8 mouse cellular contexts compared by ENCODE assay signal in genomic region chr3:55571552-55572296, GRCm38 (mm10).
DNase-seq lines count a peak whose midpoint lies in the region; ATAC-seq lines count a peak whose summit lies in the region.

No protein-coding gene starts in this region.

- H3K4me2 ChIP-seq in heart, embryonic 11.5 days = no peak overlapping the region

- H3K9ac ChIP-seq in heart, embryonic 11.5 days (ENCODE audit: low read depth, low read length) = no peak overlapping the region

- no peak overlapping the region for H3K4me3 ChIP-seq in heart, embryonic 11.5 days (ENCODE audit: low read depth, low read length)

- ATAC-seq in heart, embryonic 11.5 days (replicated peaks; ENCODE audit: insufficient number of reproducible peaks, low FRiP score, low TSS enrichment) = no peak

- no peaks in the 10 kb centered on the region for H3K27me3 ChIP-seq in heart, embryonic 11.5 days (ENCODE audit: control insufficient read depth, insufficient read depth, low read length)

- H3K27ac ChIP-seq in heart, embryonic 11.5 days (ENCODE audit: low read depth, low read length) = no peak overlapping the region

- H3K9me3 ChIP-seq in heart, embryonic 11.5 days (replicated peaks; ENCODE audit: control insufficient read depth, low read length) = no peaks in the 10 kb centered on the region

- H3K36me3 ChIP-seq in heart, embryonic 11.5 days (ENCODE audit: control insufficient read depth, insufficient read depth, low read length) = no peaks in the 10 kb centered on the region

- no peaks in the 10 kb centered on the region for H3K4me1 ChIP-seq in heart, embryonic 11.5 days (ENCODE audit: control insufficient read depth, insufficient read depth, low read length)

- 74% methylated on average over 11 of the region's 11 CpGs for WGBS in heart, embryonic 11.5 days (ENCODE audit: insufficient replicate concordance)

- DNase-seq in heart, adult 8-10 months (ENCODE audit: low spot score) = peak; percentile 44
- peak; percentile 8 for DNase-seq in adrenal gland, postnatal 25 days
- DNase-seq in gastrocnemius, postnatal 25 days = peak; percentile 73
- DNase-seq in mesoderm, embryonic 11.5 days (ENCODE audit: low read depth, low spot score) = peak; percentile 25
- no peak for DNase-seq in yolk sac, embryonic 10.5 days (ENCODE audit: low spot score)
- no peak for DNase-seq in kidney, adult 9 months
- DNase-seq in cerebellum, postnatal 25 days = no peak

Comparison
In these comparisons a context has a peak if more than half of its experiments do, and no peak if none do; other contexts are left out.
1. DNase-seq: peak in heart, adult 8-10 months (single experiment), adrenal gland, postnatal 25 days (single experiment), gastrocnemius, postnatal 25 days (single experiment) and mesoderm, embryonic 11.5 days (single experiment); none in yolk sac, embryonic 10.5 days (single experiment), kidney, adult 9 months (single experiment) and cerebellum, postnatal 25 days (0 of 2).